Mouse (Mus musculus): ENCODE measurements around the gene Tecpr1. TPM values are rescaled to one million over a fixed set of nuclear protein-coding genes. Genes with fewer than 3 reads are reported as not detected.

Tecpr1 gene
- polyA plus RNA-seq, 1 experiment from 2014 or later: 18.9 TPM

DNA sequence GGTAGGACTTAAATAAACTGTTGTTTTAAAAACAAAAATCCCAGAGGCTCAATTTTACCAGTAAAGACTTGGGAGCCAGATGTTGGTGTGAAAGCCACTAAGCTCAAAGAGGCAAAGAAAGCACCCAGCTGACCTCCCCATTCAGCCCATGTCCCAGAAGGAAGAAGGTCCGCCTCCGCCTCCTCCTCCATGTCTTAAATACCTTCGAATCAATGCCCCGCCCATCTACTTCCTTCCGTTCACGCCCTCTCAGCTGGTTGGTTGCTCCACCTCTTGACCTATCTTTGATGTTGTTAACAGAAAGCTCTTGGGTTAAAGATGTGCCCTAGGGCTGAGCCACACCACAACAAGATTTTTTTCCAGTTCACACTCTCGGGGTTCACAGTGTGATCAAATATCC, 6.8 kb upstream of the Tecpr1 start:
- Histone ChIP-seq H3K27me3 (replicated peaks; ENCODE audit: control insufficient read depth, insufficient read depth, low read length) (no peaks in the 10 kb centered on the region), H3K4me2 (ENCODE audit: low read length) (no peak overlapping the region)
- ATAC-seq (replicated peaks; ENCODE audit: low FRiP score, low TSS enrichment, low read depth): no peak

DNA sequence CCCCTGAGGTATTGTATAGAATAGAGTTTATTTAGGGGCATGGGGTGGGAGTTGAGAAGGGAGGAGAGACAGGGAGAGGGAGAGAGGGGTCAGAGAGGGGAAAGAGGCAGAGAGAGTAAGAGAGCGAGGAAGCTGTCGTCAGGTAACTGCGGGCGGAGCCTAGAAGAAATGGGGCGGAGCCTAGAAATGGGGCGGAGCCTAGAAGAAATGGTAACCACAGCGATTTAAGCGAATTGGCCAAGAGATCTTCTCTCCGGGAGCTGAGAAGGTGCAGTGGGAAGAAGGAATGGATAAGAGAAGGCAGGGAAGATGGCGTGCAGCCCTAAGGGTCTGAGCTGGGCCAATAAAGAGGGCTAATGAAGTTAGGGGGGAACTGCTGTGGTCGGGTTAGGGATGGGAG, 2.8 kb upstream of the Tecpr1 start:
- Histone ChIP-seq H3K4me1 (replicated peaks; ENCODE audit: control insufficient read depth, insufficient read depth, low read length) (peaks cover 13% of the 10 kb centered on the region), H3K27ac (ENCODE audit: low read depth) (no peak overlapping the region), H3K4me2 (ENCODE audit: low read length) (no peak overlapping the region), H3K36me3 (ENCODE audit: control insufficient read depth, insufficient read depth, low read length) (no peaks in the 10 kb centered on the region), H3K9ac (ENCODE audit: low read length) (no peak overlapping the region), H3K27me3 (replicated peaks; ENCODE audit: control insufficient read depth, insufficient read depth, low read length) (0 out of 2 replicates have a peak, but pooled peaks cover 4% of the 10 kb centered on the region), H3K9me3 (ENCODE audit: control insufficient read depth, low read length) (no peaks in the 10 kb centered on the region), H3K4me3 (ENCODE audit: low read depth, low read length) (no peak overlapping the region)
- no peak for DNase-seq (ENCODE audit: low spot score)
- no peak for ATAC-seq (replicated peaks; ENCODE audit: low FRiP score, low TSS enrichment, low read depth)
- 30% methylated on average over 11 of the region's 11 CpGs for WGBS

More for the DNA sequence above, 6.8 kb upstream of the Tecpr1 start:
- Histone ChIP-seq H3K9ac (ENCODE audit: low read length) (no peak overlapping the region), H3K4me1 (replicated peaks; ENCODE audit: control insufficient read depth, insufficient read depth, low read length) (no peaks in the 10 kb centered on the region), H3K27ac (ENCODE audit: low read depth) (no peak overlapping the region), H3K4me3 (ENCODE audit: low read depth, low read length) (no peak overlapping the region), H3K36me3 (ENCODE audit: control insufficient read depth, insufficient read depth, low read length) (no peaks in the 10 kb centered on the region), H3K9me3 (ENCODE audit: control insufficient read depth, low read length) (no peaks in the 10 kb centered on the region)
- no peak for DNase-seq (ENCODE audit: low spot score)
- WGBS: 84% methylated on average over 7 of the region's 7 CpGs

DNA sequence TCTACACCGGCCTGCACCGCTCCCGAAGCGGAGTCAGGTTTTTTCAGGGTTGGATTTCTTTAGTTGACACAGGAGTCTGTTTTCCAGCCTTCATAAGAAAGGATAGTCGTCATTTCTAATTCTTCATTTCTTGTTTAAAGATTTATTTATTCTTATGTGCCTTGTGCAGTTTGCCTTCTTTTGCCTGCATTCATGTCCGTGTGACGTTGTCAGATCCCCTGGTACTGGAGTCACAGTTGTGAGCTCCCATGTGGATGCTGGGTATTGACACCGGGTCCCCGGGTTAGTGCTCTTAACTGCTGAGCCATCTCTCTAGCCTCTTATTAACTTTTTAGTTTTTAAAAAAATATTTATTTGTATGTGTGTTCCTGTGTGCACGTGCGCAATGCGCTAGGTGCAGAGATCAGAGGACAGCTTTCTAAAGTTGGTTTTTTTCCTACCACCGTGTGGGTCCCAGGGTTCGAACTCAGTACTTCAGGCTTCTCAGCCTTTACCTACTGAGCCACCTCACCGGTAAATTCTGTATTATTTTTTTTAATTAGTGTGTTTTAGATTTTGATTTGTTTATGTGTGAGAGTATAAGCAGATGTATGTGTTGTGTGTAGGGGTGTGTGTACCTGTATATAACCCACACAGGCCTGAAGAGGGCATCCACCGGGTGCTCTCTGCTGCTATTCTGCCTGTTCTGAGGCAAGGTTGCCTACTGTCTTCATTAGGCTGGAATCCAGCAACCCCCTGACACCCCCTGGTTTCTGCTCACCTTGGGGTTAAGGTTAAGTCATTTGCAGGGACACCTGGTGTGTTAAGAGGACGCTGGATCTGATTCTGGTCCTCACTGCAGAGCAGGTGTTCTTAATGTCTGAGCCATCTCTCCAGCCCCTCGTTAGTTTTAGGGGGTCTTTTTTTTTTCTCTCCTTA, 743 bp upstream of the Tecpr1 start:
- 27% methylated on average over 18 of the region's 18 CpGs for WGBS
- no peak for DNase-seq (ENCODE audit: low spot score)

DNA sequence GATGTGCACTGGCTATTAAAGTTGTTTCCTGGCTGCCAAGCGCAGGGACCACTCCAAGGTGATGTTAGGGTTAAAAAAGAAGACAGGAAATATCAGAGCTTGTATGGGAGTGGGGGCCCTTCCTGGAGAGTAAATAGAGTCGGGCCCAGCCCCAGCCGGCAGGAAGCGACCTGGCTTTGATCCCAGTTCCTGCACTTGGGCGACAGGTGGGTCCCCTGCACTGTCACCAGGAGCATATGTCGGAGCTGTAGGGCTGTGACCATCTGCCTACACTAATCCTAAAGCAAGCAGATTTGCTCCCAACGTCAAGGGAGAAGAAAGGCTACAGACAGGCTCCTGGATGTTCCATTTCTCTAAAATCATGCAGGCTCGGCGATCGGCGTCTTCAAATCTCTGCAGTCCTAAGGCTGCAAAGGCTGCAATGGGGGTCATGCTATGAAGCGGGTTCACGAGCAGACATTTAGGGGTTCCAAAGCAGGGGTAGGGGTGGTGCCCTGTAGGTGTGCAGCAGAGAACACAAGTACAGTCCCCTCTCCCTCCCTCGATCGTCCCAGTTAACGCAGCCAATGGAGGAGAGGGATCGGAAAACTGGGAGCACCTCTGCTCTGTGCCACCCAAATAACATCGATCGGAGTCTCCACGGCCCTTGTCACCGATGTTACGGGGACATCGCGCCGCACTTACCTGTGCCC, 458 bp downstream of the Tecpr1 start:
- Histone ChIP-seq H3K27ac (ENCODE audit: low read depth) (peak overlapping the region; percentile 38; the same call in 1 of the 2 replicates), H3K9ac (ENCODE audit: low read length) (peak overlapping the region; percentile 39), H3K4me3 (ENCODE audit: low read depth, low read length) (peak overlapping the region; percentile 67), H3K27me3 (replicated peaks; ENCODE audit: control insufficient read depth, insufficient read depth, low read length) (0 out of 2 replicates have a peak, but pooled peaks cover 4% of the 10 kb centered on the region), H3K4me2 (ENCODE audit: low read length) (peak overlapping the region; percentile 77), H3K36me3 (ENCODE audit: control insufficient read depth, insufficient read depth, low read length) (no peaks in the 10 kb centered on the region), H3K4me1 (replicated peaks; ENCODE audit: control insufficient read depth, insufficient read depth, low read length) (peaks cover 13% of the 10 kb centered on the region), H3K9me3 (ENCODE audit: control insufficient read depth, low read length) (no peaks in the 10 kb centered on the region)
- DNase-seq (ENCODE audit: low spot score) (no peak), ATAC-seq (replicated peaks; ENCODE audit: low FRiP score, low TSS enrichment, low read depth) (peak; percentile 57)
- WGBS: 1% methylated on average over 25 of the region's 25 CpGs

More for the DNA sequence above, 743 bp upstream of the Tecpr1 start:
- Histone ChIP-seq H3K4me3 (ENCODE audit: low read depth, low read length) (peak overlapping the region; percentile 67), H3K36me3 (ENCODE audit: control insufficient read depth, insufficient read depth, low read length) (no peaks in the 10 kb centered on the region), H3K9me3 (ENCODE audit: control insufficient read depth, low read length) (no peaks in the 10 kb centered on the region), H3K27ac (ENCODE audit: low read depth) (0 out of 2 replicates have a peak overlapping the region, but pooled peaks have one; percentile 8), H3K4me2 (ENCODE audit: low read length) (peak overlapping the region; percentile 77), H3K27me3 (replicated peaks; ENCODE audit: control insufficient read depth, insufficient read depth, low read length) (0 out of 2 replicates have a peak, but pooled peaks cover 4% of the 10 kb centered on the region), H3K9ac (ENCODE audit: low read length) (peak overlapping the region; percentile 39), H3K4me1 (replicated peaks; ENCODE audit: control insufficient read depth, insufficient read depth, low read length) (peaks cover 13% of the 10 kb centered on the region)
- peak; percentile 7; the same call in 1 of the 2 replicates for ATAC-seq (replicated peaks; ENCODE audit: low FRiP score, low TSS enrichment, low read depth)

DNA sequence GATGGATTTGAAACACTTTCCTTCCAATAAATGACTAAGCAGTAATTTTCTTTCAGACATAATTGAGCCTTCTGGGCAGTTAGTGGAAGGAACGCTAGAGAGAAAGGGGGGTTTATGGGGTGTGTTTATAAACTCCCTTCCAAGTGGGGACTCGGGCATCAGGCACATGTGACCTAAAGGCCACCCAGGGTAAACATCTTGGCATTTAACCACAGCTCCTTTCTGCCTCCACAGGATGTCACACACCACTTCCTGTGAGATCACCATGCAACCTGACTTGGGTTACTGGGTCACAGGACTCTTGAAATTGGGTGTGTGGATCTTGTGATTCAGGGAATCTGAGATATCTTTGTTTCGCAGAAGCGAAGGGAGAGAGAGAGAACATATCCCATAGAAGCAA, 2.1 kb downstream of the Tecpr1 start:
- ATAC-seq (replicated peaks; ENCODE audit: low FRiP score, low TSS enrichment, low read depth) (no peak), DNase-seq (ENCODE audit: low spot score) (no peak)
- H3K9me3 ChIP-seq (ENCODE audit: control insufficient read depth, low read length): no peaks in the 10 kb centered on the region
- H3K4me2 ChIP-seq (ENCODE audit: low read length): no peak overlapping the region
- H3K36me3 ChIP-seq (ENCODE audit: control insufficient read depth, insufficient read depth, low read length): no peaks in the 10 kb centered on the region
- H3K4me1 ChIP-seq (replicated peaks; ENCODE audit: control insufficient read depth, insufficient read depth, low read length): peaks cover 13% of the 10 kb centered on the region
- no peak overlapping the region for H3K4me3 ChIP-seq (ENCODE audit: low read depth, low read length)
- H3K9ac ChIP-seq (ENCODE audit: low read length): no peak overlapping the region
- WGBS: 65% methylated on average over 4 of the region's 4 CpGs
- H3K27me3 ChIP-seq (replicated peaks; ENCODE audit: control insufficient read depth, insufficient read depth, low read length): 0 out of 2 replicates have a peak, but pooled peaks cover 4% of the 10 kb centered on the region
- H3K27ac ChIP-seq (ENCODE audit: low read depth): no peak overlapping the region

DNA sequence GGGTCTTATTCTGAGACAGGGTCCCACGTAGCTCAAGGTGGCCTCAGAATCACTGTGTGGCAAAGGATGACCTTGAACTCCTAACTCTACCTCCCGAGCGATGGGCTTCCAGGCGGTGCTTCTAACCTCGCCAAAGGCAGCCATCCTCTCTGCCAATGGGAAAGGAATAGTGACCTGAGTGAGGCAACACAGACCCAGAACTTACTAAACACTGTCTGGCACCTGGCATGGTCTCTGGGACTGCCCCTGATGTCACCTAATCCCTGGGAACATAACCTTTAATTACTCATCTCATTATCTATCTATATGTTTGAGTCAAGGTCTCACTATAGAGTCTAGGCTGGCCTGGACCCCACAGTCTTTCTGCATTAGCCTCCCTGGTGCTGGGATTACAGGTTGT, 3.5 kb downstream of the Tecpr1 start:
- no peak overlapping the region for H3K4me3 ChIP-seq (ENCODE audit: low read depth, low read length)
- H3K27ac ChIP-seq (ENCODE audit: low read depth): no peak overlapping the region
- H3K36me3 ChIP-seq (ENCODE audit: control insufficient read depth, insufficient read depth, low read length): 0 out of 2 replicates have a peak, but pooled peaks cover 3% of the 10 kb centered on the region
- no peak overlapping the region for H3K9ac ChIP-seq (ENCODE audit: low read length)
- ATAC-seq (replicated peaks; ENCODE audit: low FRiP score, low TSS enrichment, low read depth) (no peak), DNase-seq (ENCODE audit: low spot score) (no peak)
- no peaks in the 10 kb centered on the region for H3K9me3 ChIP-seq (ENCODE audit: control insufficient read depth, low read length)
- H3K27me3 ChIP-seq (replicated peaks; ENCODE audit: control insufficient read depth, insufficient read depth, low read length): 0 out of 2 replicates have a peak, but pooled peaks cover 1% of the 10 kb centered on the region
- H3K4me2 ChIP-seq (ENCODE audit: low read length): no peak overlapping the region
- WGBS: 91% methylated on average over 5 of the region's 5 CpGs
- peaks cover 13% of the 10 kb centered on the region for H3K4me1 ChIP-seq (replicated peaks; ENCODE audit: control insufficient read depth, insufficient read depth, low read length)

DNA sequence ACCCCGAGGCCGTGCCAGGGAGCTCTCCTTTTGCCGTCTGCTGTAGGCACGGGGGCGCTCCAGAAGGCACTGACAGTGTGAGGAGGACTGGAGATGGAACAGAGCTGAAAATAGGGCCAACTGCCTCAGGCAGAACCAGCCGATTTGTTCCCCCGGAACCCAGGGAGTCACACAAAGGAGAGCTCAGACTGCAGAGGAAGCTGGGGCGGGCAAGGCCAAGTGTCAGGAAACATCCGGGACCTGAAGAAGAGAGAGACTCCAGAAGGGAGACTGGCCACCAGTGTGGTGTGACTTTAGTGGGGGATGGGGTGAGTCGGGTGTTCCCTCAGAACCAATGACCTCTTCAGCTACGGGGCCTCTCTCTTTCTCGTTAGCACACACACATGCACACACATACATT, 4.1 kb downstream of the Tecpr1 start:
- Histone ChIP-seq H3K27ac (ENCODE audit: low read depth) (no peak overlapping the region), H3K27me3 (replicated peaks; ENCODE audit: control insufficient read depth, insufficient read depth, low read length) (no peaks in the 10 kb centered on the region), H3K9me3 (ENCODE audit: control insufficient read depth, low read length) (no peaks in the 10 kb centered on the region), H3K36me3 (ENCODE audit: control insufficient read depth, insufficient read depth, low read length) (0 out of 2 replicates have a peak, but pooled peaks cover 3% of the 10 kb centered on the region), H3K4me1 (replicated peaks; ENCODE audit: control insufficient read depth, insufficient read depth, low read length) (peaks cover 11% of the 10 kb centered on the region), H3K9ac (ENCODE audit: low read length) (no peak overlapping the region), H3K4me3 (ENCODE audit: low read depth, low read length) (no peak overlapping the region), H3K4me2 (ENCODE audit: low read length) (no peak overlapping the region)
- DNase-seq (ENCODE audit: low spot score): no peak
- no peak for ATAC-seq (replicated peaks; ENCODE audit: low FRiP score, low TSS enrichment, low read depth)
- WGBS: 78% methylated on average over 12 of the region's 12 CpGs

DNA sequence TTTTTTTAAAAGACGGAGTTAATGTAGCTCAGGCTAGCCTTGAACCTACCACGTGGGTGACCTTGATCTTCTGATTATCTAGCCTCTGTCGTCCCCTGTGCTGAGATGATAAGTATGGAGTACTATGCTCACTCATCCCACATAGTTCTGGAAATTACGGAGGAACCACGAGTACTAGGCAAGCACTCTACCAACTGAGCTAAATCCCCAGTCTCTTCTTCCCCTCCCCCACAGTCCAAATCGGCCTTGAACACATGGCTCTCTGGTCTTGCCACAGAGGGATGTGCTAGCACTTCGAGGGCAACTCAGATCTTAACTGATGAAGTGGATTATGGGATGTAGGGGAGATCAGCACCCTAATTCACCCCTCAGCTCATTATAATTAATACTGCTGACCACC, 5.4 kb downstream of the Tecpr1 start:
- Histone ChIP-seq H3K4me1 (replicated peaks; ENCODE audit: control insufficient read depth, insufficient read depth, low read length) (peaks cover 7% of the 10 kb centered on the region), H3K27me3 (replicated peaks; ENCODE audit: control insufficient read depth, insufficient read depth, low read length) (no peaks in the 10 kb centered on the region), H3K9me3 (ENCODE audit: control insufficient read depth, low read length) (no peaks in the 10 kb centered on the region), H3K9ac (ENCODE audit: low read length) (no peak overlapping the region), H3K27ac (ENCODE audit: low read depth) (no peak overlapping the region), H3K36me3 (ENCODE audit: control insufficient read depth, insufficient read depth, low read length) (peaks cover 12% of the 10 kb centered on the region; the same call in 1 of the 2 replicates), H3K4me2 (ENCODE audit: low read length) (no peak overlapping the region), H3K4me3 (ENCODE audit: low read depth, low read length) (no peak overlapping the region)
- ATAC-seq (replicated peaks; ENCODE audit: low FRiP score, low TSS enrichment, low read depth): no peak
- DNase-seq (ENCODE audit: low spot score): no peak
- 86% methylated on average over 7 of the region's 7 CpGs for WGBS

Data from intestine, embryonic 14.5 days (tissue).